Mouse (Mus musculus): ENCODE measurements around the gene 1810049J17Rik.

The 1810049J17Rik gene

GRCm38 (mm10) chr15:12307114-12307513 is 14.6 kb downstream of the 1810049J17Rik start:
- DNase-seq: no peak

GRCm38 (mm10) chr15:12306188-12307071 is 15.3 kb downstream of the 1810049J17Rik start:
- DNase-seq: no peak

DNA sequence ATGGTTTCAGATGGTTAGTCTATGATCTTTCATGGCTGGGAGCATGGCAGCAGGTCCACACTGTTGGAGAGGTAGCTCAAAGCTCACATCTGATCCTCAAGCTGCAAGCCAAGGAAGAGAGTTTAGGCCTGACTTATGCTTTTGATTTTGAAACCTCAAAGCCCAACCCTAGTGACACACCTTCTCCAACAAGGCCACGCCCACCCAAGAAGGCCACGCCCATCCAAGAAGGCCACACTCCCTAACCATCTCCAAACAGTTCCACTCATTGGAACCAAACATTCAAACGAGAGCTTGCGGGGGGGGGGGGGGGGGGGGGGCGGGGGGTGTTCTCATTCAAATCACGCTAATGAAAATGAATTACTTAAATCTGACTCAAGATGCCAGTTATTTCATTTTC is 19.9 kb downstream of the 1810049J17Rik start:
- DNase-seq: no peak

DNA sequence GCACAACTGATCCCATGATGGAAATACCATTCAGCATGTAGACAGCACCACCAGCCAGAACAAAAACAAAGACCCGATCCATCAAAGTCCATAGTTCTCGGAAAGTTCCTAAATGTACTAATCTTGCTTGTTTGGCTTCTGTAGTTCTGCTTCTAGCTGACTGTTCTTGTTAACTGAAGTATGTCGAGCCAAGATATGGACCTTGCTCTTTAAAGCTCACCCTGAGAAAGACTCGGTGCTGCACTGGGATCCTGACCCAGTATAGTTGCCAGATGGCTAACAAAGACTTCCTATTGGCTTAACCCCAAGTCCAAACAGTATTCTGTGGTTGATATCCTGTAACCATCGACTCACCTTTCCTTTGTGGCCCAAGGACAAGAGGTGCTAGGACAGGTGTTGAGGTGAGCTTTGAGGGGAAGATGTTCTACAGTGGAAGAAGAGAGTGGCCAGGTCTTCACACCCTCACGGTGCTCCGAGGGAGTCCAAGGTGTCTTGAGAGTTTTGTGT is 23.4 kb downstream of the 1810049J17Rik start:
- no peak for DNase-seq

DNA sequence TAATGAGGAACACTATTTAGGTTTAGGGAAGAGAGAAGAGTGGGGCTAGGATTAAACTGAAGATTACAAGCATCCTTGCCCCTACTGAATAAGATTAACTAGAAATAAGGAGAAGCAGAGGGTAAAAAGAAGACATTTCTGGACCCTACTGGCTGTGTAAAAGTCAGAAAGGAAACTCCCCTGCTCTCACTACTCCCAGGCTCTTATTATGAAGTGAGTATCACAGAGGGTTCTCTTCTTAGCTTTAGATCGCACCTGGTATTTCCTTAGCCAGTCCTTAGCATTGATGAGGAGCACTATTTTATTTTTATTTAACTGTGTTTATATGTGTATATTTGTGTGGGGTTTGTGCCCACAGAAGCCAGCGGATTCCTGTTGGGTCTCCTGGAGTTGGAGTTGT is 25.5 kb downstream of the 1810049J17Rik start:
- DNase-seq: no peak

GRCm38 (mm10) chr15:12291757-12292156 is 29.9 kb downstream of the 1810049J17Rik start:
- no peak for DNase-seq

- no peak for DNase-seq
Observed at GRCm38 (mm10) chr15:12290330-12290729, 31.4 kb downstream of the 1810049J17Rik start.

GRCm38 (mm10) chr15:12285535-12285809 is 36.2 kb downstream of the 1810049J17Rik start:
- DNase-seq: no peak

DNA sequence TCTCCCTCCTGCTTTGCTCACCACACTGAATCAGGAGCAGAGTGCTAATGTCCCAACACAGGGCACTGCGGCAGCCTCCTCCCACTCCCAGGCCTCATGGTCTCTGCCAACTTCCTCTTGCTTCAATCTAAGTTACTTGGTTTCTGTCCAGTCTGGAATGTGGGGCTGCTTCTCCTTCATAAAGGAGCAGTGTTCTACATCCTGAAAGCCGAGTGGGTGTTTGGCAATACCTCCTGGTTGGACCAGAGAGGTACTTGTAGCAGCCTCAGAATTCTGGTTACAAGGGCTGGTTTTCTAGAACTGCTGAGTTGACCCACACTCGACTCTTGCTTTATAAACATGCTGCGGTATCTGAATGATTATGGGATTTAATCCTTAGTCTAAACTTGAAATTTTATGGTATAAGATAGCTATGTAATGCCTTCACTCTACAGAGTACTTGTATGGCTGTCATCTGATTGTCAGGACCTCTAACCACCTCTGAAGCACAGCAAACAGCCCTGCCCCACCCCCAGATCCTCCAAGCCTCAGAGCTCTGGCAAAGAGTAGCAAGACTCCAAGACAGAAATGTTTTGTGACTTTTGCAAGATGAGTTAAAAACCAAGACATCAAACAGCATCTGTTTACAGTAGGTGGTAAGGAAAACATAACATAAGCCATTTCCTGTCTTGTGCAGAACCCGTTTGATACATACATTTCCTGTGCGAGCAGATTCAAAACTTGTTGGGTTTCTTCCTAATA is 36.7 kb downstream of the 1810049J17Rik start:
- DNase-seq: no peak

DNA sequence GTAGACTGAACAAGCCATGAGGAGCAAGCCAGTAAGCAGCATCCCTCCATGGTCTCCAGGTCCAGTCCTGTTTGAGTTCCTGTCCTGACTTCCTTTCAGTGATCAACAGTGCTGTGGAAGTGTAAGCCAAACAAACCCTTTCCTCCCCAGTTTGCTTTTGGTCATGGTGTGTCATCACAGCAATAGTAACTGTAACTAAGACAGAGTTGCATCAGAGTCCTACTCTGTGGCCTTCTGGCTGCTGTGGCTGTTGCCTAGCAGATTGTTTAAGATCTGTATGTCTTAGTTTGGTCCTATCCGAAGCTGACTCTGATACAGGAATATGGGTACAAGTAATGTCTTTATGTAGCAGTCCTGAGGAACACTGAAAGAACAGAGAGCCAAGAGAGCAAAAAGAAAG is 41.9 kb downstream of the 1810049J17Rik start:
- no peak for DNase-seq

GRCm38 (mm10) chr15:12275091-12275623 is 46.5 kb downstream of the 1810049J17Rik start:
- no peak for DNase-seq

DNA sequence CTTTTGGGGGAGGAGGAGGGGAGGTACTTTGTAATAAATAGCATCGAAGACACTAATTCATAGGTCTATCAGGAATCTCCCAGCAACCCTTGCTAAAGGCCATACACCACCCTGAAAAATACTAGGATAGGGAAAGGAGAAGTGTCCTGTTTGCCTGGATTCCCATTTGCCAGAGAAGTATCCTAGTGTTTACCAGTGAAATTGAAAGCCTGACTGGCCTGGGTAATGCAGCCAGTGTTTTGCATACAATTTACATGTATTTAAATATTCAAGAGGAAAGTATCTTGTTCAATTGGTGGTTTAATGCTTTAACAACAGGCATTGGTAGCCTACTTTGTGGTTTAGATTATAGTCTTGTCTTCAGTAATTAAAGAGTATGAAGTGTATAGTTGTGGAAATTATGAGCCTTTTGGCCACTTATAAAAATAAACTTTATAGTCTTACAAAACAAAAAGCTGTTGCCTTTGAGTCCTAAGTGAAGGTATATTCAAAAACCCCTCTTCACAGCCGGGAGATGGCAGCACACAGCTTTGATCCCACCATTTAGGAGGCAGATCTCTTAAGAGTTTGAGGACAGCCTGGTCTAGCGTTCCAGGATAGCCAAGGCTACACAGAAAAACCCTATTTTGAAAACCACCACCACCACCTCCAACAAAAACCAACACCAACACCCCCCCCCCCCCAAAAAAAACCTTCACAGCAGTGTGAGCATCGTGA is 47.5 kb downstream of the 1810049J17Rik start:
- DNase-seq: peak in 1 of 2 experiments; percentile 16

GRCm38 (mm10) chr15:12273325-12274052 is 48.2 kb downstream of the 1810049J17Rik start:
- no peak for DNase-seq
